Mouse (Mus musculus) liver, postnatal 0 days (tissue): ENCODE results near the gene L1td1.

Source experiments
- CTCF ChIP-seq: sonication (generic); IDR thresholded peaks from 2 replicates; pipeline ENCODE4 v1.5.1; 2016; ENCODE audit warnings: antibody characterized with exemption, low read depth
- EP300 ChIP-seq: IDR thresholded peaks from 2 replicates; pipeline ENCODE4 v1.6.1; 2016; ENCODE audit warnings: antibody characterized with exemption, low read depth, mild to moderate bottlenecking

DNA sequence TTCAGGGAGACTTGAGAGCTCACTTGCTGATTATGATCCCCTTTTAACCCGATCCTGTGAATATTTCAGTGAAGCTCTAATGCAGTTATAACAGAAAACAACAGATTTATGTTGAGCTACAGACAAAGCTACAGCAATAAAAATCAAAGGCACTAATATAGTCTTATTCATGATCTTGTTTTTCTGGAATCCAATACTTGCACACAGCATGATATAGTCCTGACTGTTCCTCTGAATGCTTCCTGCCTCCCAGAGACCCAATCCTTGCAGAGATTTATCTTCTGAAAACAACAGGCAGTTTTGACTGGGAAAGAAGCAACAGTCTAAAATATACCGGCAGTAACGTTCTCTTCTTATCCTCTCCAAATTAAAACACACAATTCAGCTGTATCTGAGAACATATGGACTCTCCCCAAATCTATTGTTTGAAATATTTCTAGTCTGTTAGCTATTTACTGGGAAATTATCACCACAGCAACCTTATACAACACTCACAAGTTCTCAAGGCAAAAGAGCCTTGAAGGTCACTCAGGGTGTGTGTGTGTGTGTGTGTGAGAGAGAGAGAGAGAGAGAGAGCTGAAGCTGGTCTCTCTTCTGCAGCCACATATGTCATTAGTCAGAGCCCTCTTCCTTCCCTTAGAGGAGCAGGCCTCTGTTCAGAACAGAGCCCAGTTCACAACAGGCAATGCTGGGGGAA is 16.8 kb downstream of the L1td1 start:
- no peak for TF ChIP-seq CTCF
- no peak for TF ChIP-seq EP300
